18 mouse cellular contexts compared by ENCODE assay signal in the genomic region with DNA sequence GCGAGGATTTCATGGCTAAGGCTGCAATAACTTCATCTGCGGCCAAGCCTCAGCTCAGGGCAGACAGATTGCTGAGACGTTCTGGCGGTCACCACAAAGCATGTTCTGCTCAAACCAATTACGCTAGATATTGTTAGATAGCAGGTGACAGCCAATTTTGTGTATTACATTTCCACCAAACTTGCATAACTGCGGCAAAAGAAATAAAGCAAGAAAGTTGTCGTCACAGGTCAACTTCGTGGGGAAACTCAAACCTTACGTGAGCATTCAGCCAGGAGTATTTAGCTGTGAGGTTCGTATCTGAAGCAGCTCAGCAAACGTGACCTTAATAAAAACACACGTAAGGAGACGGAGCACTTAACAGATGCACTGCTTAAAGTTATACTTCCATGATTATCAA.
DNase-seq lines count a peak whose midpoint lies in the region; ATAC-seq and TF ChIP-seq lines count a peak whose summit lies in the region.
"Had no signal": no experiment of that assay in that cellular context is flagged by ENCODE, and none has a peak within 500 bp of the region (broad histone marks: within the 10 kb centered on the region; RNA-seq: fewer than 3 reads in every experiment).

No protein-coding gene starts in this region.

- no peak overlapping the region for H3K9ac ChIP-seq in hindbrain, embryonic 14.5 days
- H3K9ac ChIP-seq in hindbrain, embryonic 16.5 days (ENCODE audit: low read depth, low read length) = no peak overlapping the region
- H3K9ac ChIP-seq in forebrain, embryonic 15.5 days (replicated peaks) = no peak overlapping the region
- H3K9ac ChIP-seq: embryonic facial prominence, embryonic 12.5 days had no signal

- H3K9me3 ChIP-seq in hindbrain, embryonic 14.5 days (ENCODE audit: control insufficient read depth, low read length) = no peaks in the 10 kb centered on the region
- no peaks in the 10 kb centered on the region for H3K9me3 ChIP-seq in hindbrain, embryonic 16.5 days (ENCODE audit: control insufficient read depth, low read length)
- no peaks in the 10 kb centered on the region; the same call in 1 of the 2 replicates for H3K9me3 ChIP-seq in forebrain, embryonic 15.5 days
- H3K9me3 ChIP-seq: embryonic facial prominence, embryonic 12.5 days had no signal

- WGBS in hindbrain, embryonic 14.5 days = 69% methylated on average over 13 of the region's 13 CpGs
- WGBS in hindbrain, embryonic 16.5 days = 68% methylated on average over 13 of the region's 13 CpGs
- 53% methylated on average over 13 of the region's 13 CpGs for WGBS in forebrain, embryonic 15.5 days
- WGBS in kidney, adult 2 months = 86% methylated on average over 13 of the region's 13 CpGs

- H3K36me3 ChIP-seq in hindbrain, embryonic 14.5 days (replicated peaks; ENCODE audit: control insufficient read depth, insufficient read depth) = no peaks in the 10 kb centered on the region
- H3K36me3 ChIP-seq in hindbrain, embryonic 16.5 days (ENCODE audit: control insufficient read depth, insufficient read depth, low read length) = no peaks in the 10 kb centered on the region
- no peaks in the 10 kb centered on the region for H3K36me3 ChIP-seq in forebrain, embryonic 15.5 days
- H3K36me3 ChIP-seq in kidney, adult 2 months (ENCODE audit: control insufficient read depth, insufficient read depth, low read length) = no peaks in the 10 kb centered on the region
- H3K36me3 ChIP-seq: embryonic facial prominence, embryonic 12.5 days had no signal

- no peaks in the 10 kb centered on the region for H3K27me3 ChIP-seq in hindbrain, embryonic 14.5 days (ENCODE audit: control insufficient read depth, insufficient read depth, low read length)
- no peaks in the 10 kb centered on the region for H3K27me3 ChIP-seq in hindbrain, embryonic 16.5 days (replicated peaks; ENCODE audit: control insufficient read depth, insufficient read depth, low read length)
- H3K27me3 ChIP-seq in forebrain, embryonic 15.5 days = no peaks in the 10 kb centered on the region
- H3K27me3 ChIP-seq in kidney, adult 2 months (replicated peaks; ENCODE audit: control insufficient read depth, insufficient read depth, low read length) = no peaks in the 10 kb centered on the region
- H3K27me3 ChIP-seq: embryonic facial prominence, embryonic 12.5 days had no signal

- intact Hi-C loops in gastrocnemius, postnatal 14 days (cut with DNase I; ENCODE audit: low total_unique reads) = no loop called here

- no peak overlapping the region for H3K4me3 ChIP-seq in hindbrain, embryonic 14.5 days (replicated peaks; ENCODE audit: low read length)
- H3K4me3 ChIP-seq in hindbrain, embryonic 16.5 days (ENCODE audit: low read length) = no peak overlapping the region
- no peak overlapping the region for H3K4me3 ChIP-seq in forebrain, embryonic 15.5 days
- no peak overlapping the region for H3K4me3 ChIP-seq in kidney, adult 2 months (ENCODE audit: insufficient read depth, low read depth, low read length)
- H3K4me3 ChIP-seq: embryonic facial prominence, embryonic 12.5 days; heart, adult 2 months had no signal

- no peak for DNase-seq in hindbrain, embryonic 14.5 days (ENCODE audit: low spot score)
- DNase-seq in brain, embryonic 14.5 days (ENCODE audit: low read depth) = peak; percentile 42
- peak; percentile 86 for DNase-seq in retina, postnatal 1 day
- no peak for DNase-seq in kidney, adult 2 months
- DNase-seq in gastrocnemius, postnatal 14 days = no peak
- DNase-seq: adrenal gland, adult 8-10 months; adrenal gland, postnatal 36 days; cerebellum, adult 11 months; cerebellum, adult 8-10 months; cerebellum, postnatal 14 days; gastrocnemius, postnatal 10 days; heart, adult 2 months; kidney, adult 11 months had no signal

- no peak for TF ChIP-seq POLR2A in brain, embryonic 14.5 days (IDR thresholded peaks at IDR 0.05; ENCODE audit: borderline replicate concordance, extremely low read depth, insufficient read depth, insufficient read length, poor library complexity, severe bottlenecking)
- TF ChIP-seq POLR2A in kidney, adult 2 months (IDR thresholded peaks at IDR 0.05; ENCODE audit: low read depth, low read length) = no peak

- H3K27ac ChIP-seq in hindbrain, embryonic 14.5 days = 0 out of 2 replicates have a peak overlapping the region, but pooled peaks have one; percentile 41
- H3K27ac ChIP-seq in hindbrain, embryonic 16.5 days (ENCODE audit: low read depth, low read length) = no peak overlapping the region
- peak overlapping the region; percentile 78 for H3K27ac ChIP-seq in forebrain, embryonic 15.5 days (replicated peaks)
- no peak overlapping the region for H3K27ac ChIP-seq in kidney, adult 2 months (ENCODE audit: insufficient read depth, low read depth, low read length)
- H3K27ac ChIP-seq: embryonic facial prominence, embryonic 12.5 days; heart, adult 2 months; hindbrain, postnatal 0 days had no signal

- H3K4me1 ChIP-seq in hindbrain, embryonic 14.5 days (replicated peaks; ENCODE audit: control insufficient read depth, insufficient read depth, low read length) = no peaks in the 10 kb centered on the region
- no peaks in the 10 kb centered on the region for H3K4me1 ChIP-seq in hindbrain, embryonic 16.5 days (ENCODE audit: control insufficient read depth, insufficient read depth, low read depth, low read length)
- peaks cover 20% of the 10 kb centered on the region for H3K4me1 ChIP-seq in forebrain, embryonic 15.5 days
- H3K4me1 ChIP-seq in kidney, adult 2 months (ENCODE audit: control insufficient read depth, insufficient read depth, low read length) = no peaks in the 10 kb centered on the region
- H3K4me1 ChIP-seq: embryonic facial prominence, embryonic 12.5 days had no signal

- TF ChIP-seq CTCF in brain, embryonic 14.5 days (IDR thresholded peaks at IDR 0.05; ENCODE audit: borderline replicate concordance, extremely low read depth, insufficient read depth, insufficient read length) = no peak
- no peak for TF ChIP-seq CTCF in kidney, adult 2 months (conservative IDR thresholded peaks at IDR 0.05; ENCODE audit: insufficient read depth, insufficient read length, low read depth, low read length)

- ATAC-seq in hindbrain, embryonic 14.5 days (ENCODE audit: low FRiP score) = no peak
- no peak for ATAC-seq in hindbrain, embryonic 16.5 days
- no peak for ATAC-seq in forebrain, embryonic 15.5 days (replicated peaks)
- ATAC-seq: hindbrain, postnatal 0 days had no signal

- H3K4me2 ChIP-seq in hindbrain, embryonic 14.5 days (replicated peaks) = no peak overlapping the region
- H3K4me2 ChIP-seq in hindbrain, embryonic 16.5 days (ENCODE audit: low read length) = no peak overlapping the region
- 0 out of 2 replicates have a peak overlapping the region, but pooled peaks have one; percentile 3 for H3K4me2 ChIP-seq in forebrain, embryonic 15.5 days (replicated peaks)
- H3K4me2 ChIP-seq: embryonic facial prominence, embryonic 12.5 days; heart, embryonic 11.5 days had no signal

Comparison
In these comparisons a context has a peak if more than half of its experiments do, and no peak if none do; other contexts are left out.
1. H3K27ac ChIP-seq: peak in hindbrain, embryonic 14.5 days (single experiment) and forebrain, embryonic 15.5 days (single experiment); none in hindbrain, embryonic 16.5 days (single experiment) and kidney, adult 2 months (single experiment).
2. DNase-seq: peak in brain, embryonic 14.5 days (single experiment) and retina, postnatal 1 day (single experiment); none in hindbrain, embryonic 14.5 days (single experiment), kidney, adult 2 months (single experiment) and gastrocnemius, postnatal 14 days (single experiment).